Mouse (Mus musculus) thymus, postnatal 4 days (tissue): ENCODE measurements around the gene Nrxn2.

ENCODE experiments used
- DNase-seq: peaks from one replicate; pipeline ENCODE4 v3.0.0; 2021

Nrxn2 gene

GRCm38 (mm10) chr19:6452672-6453310, 34.3 kb downstream of the Nrxn2 start:
- DNase-seq = no peak

- no peak for DNase-seq
Measured at GRCm38 (mm10) chr19:6453349-6453748, 34.8 kb downstream of the Nrxn2 start.

GRCm38 (mm10) chr19:6454041-6454720, 35.6 kb downstream of the Nrxn2 start:
- DNase-seq = no peak

- no peak for DNase-seq
Measured at GRCm38 (mm10) chr19:6459504-6459903, 41.0 kb downstream of the Nrxn2 start.

- DNase-seq = no peak
Measured at GRCm38 (mm10) chr19:6462841-6463240, 44.3 kb downstream of the Nrxn2 start.

GRCm38 (mm10) chr19:6464306-6465071, 46.0 kb downstream of the Nrxn2 start:
- DNase-seq = no peak

- DNase-seq = no peak
Measured at GRCm38 (mm10) chr19:6465090-6465489, 46.6 kb downstream of the Nrxn2 start.

GRCm38 (mm10) chr19:6466945-6467344, 48.4 kb downstream of the Nrxn2 start:
- DNase-seq = no peak

- DNase-seq = no peak
Measured at GRCm38 (mm10) chr19:6467374-6467979, 48.9 kb downstream of the Nrxn2 start.

GRCm38 (mm10) chr19:6471630-6472029, 53.1 kb downstream of the Nrxn2 start:
- no peak for DNase-seq

- DNase-seq = no peak
Measured at GRCm38 (mm10) chr19:6472821-6473220, 54.3 kb downstream of the Nrxn2 start.

- DNase-seq = no peak
Measured at GRCm38 (mm10) chr19:6474706-6475105, 56.2 kb downstream of the Nrxn2 start.

- no peak for DNase-seq
Measured at GRCm38 (mm10) chr19:6475129-6475528, 56.6 kb downstream of the Nrxn2 start.

GRCm38 (mm10) chr19:6477007-6477406, 58.5 kb downstream of the Nrxn2 start:
- DNase-seq = no peak

GRCm38 (mm10) chr19:6478566-6478965, 60.0 kb downstream of the Nrxn2 start:
- DNase-seq = no peak

GRCm38 (mm10) chr19:6482886-6483285, 64.4 kb downstream of the Nrxn2 start:
- no peak for DNase-seq

GRCm38 (mm10) chr19:6485059-6485630, 66.6 kb downstream of the Nrxn2 start:
- no peak for DNase-seq

GRCm38 (mm10) chr19:6489030-6489429, 70.5 kb downstream of the Nrxn2 start:
- peak; percentile 93 for DNase-seq

GRCm38 (mm10) chr19:6491538-6491937, 73.0 kb downstream of the Nrxn2 start:
- no peak for DNase-seq

GRCm38 (mm10) chr19:6492124-6492523, 73.6 kb downstream of the Nrxn2 start:
- DNase-seq = peak; percentile 59

GRCm38 (mm10) chr19:6493219-6493618, 74.7 kb downstream of the Nrxn2 start:
- DNase-seq = no peak

GRCm38 (mm10) chr19:6494032-6494431, 75.5 kb downstream of the Nrxn2 start:
- DNase-seq = no peak

GRCm38 (mm10) chr19:6494504-6495170, 76.1 kb downstream of the Nrxn2 start:
- no peak for DNase-seq
